Mouse (Mus musculus): Measurements from ENCODE around the gene Krtap4-2.

DNA sequence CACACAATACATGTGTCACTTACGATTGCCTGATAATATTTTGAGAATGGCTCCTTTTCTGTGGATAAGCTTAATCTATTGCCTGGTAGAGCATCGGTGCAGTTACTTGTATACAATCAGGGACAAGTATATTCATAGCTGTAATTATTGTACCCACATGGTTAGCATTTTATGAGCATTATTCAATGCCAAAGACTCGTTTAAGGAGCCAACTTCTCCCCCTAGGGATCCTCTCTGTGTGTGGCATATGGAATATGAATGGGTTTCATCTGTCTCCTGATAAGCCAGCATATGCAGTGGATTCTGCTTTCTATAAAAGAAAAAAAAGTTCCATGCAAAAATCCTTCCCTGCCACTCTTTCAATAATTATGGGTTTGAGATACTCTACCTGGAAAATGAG lies 9.5 kb upstream of the Krtap4-2 start:
- TF ChIP-seq CTCF (IDR thresholded peaks at IDR 0.05; ENCODE audit: low read depth, low read length) = no peak
- TF ChIP-seq POLR2A (IDR thresholded peaks at IDR 0.05; ENCODE audit: borderline replicate concordance, low read depth, low read length) = no peak

Measured in bone marrow macrophage, adult 2 months (primary cell).